Mouse (Mus musculus): Measurements from ENCODE around the gene Gtf2ird2. TPM values are rescaled to one million over a fixed set of nuclear protein-coding genes. Genes with fewer than 3 reads are reported as not detected.

Gene Gtf2ird2
- polyA plus RNA-seq, 1 experiment from 2014 or later = 6.9 TPM

GRCm38 (mm10) chr5:134270566-134270965, 86.7 kb downstream of the Gtf2ird2 start:
- Histone ChIP-seq H3K9me3 (replicated peaks) (no peaks in the 10 kb centered on the region), H3K27ac (ENCODE audit: poor library complexity, severe bottlenecking) (no peak overlapping the region), H3K4me3 (no peak overlapping the region), H3K4me1 (replicated peaks) (no peaks in the 10 kb centered on the region), H3K9ac (no peak overlapping the region), H3K4me2 (no peak overlapping the region), H3K36me3 (peaks cover 92% of the 10 kb centered on the region), H3K27me3 (replicated peaks) (no peaks in the 10 kb centered on the region)
- no peak for ATAC-seq (ENCODE audit: insufficient number of reproducible peaks, low FRiP score)
- WGBS = 82% methylated on average over 4 of the region's 4 CpGs

- Histone ChIP-seq H3K9ac (no peak overlapping the region), H3K27ac (ENCODE audit: poor library complexity, severe bottlenecking) (no peak overlapping the region), H3K9me3 (replicated peaks) (no peaks in the 10 kb centered on the region), H3K27me3 (replicated peaks) (no peaks in the 10 kb centered on the region), H3K4me1 (replicated peaks) (no peaks in the 10 kb centered on the region), H3K4me3 (no peak overlapping the region), H3K36me3 (peaks cover 90% of the 10 kb centered on the region), H3K4me2 (no peak overlapping the region)
- WGBS = 90% methylated on average over 11 of the region's 11 CpGs
- ATAC-seq (ENCODE audit: insufficient number of reproducible peaks, low FRiP score) = no peak
Measured at GRCm38 (mm10) chr5:134271421-134271820, 87.6 kb downstream of the Gtf2ird2 start.

GRCm38 (mm10) chr5:134272761-134273160, 88.9 kb downstream of the Gtf2ird2 start:
- H3K27me3 ChIP-seq (replicated peaks) = no peaks in the 10 kb centered on the region
- WGBS = 84% methylated on average over 11 of the region's 11 CpGs
- no peak overlapping the region for H3K9ac ChIP-seq
- no peak overlapping the region for H3K4me2 ChIP-seq
- peaks cover 91% of the 10 kb centered on the region for H3K36me3 ChIP-seq
- no peaks in the 10 kb centered on the region for H3K4me1 ChIP-seq (replicated peaks)
- no peak overlapping the region for H3K27ac ChIP-seq (ENCODE audit: poor library complexity, severe bottlenecking)
- no peak overlapping the region for H3K4me3 ChIP-seq
- ATAC-seq (ENCODE audit: insufficient number of reproducible peaks, low FRiP score) = no peak
- H3K9me3 ChIP-seq (replicated peaks) = no peaks in the 10 kb centered on the region

GRCm38 (mm10) chr5:134273761-134274160, 89.9 kb downstream of the Gtf2ird2 start:
- no peak overlapping the region for H3K27ac ChIP-seq (ENCODE audit: poor library complexity, severe bottlenecking)

More at GRCm38 (mm10) chr5:134273761-134274160, 89.9 kb downstream of the Gtf2ird2 start:
- WGBS = 86% methylated on average over 8 of the region's 8 CpGs
- H3K9ac ChIP-seq = no peak overlapping the region
- H3K4me2 ChIP-seq = no peak overlapping the region
- no peaks in the 10 kb centered on the region for H3K27me3 ChIP-seq (replicated peaks)
- H3K4me3 ChIP-seq = no peak overlapping the region
- H3K36me3 ChIP-seq = peaks cover 91% of the 10 kb centered on the region
- ATAC-seq (ENCODE audit: insufficient number of reproducible peaks, low FRiP score) = no peak
- H3K4me1 ChIP-seq (replicated peaks) = no peaks in the 10 kb centered on the region
- H3K9me3 ChIP-seq (replicated peaks) = no peaks in the 10 kb centered on the region

Other genes with a start within 250 kb of the Gtf2ird2 start
- gene Castor2, start 84.3 kb upstream of the Gtf2ird2 start, polyA plus RNA-seq (2016; fragmentation: Nextera tagmentation; extraction: Ambion mirVana) = 7.5 and 8.1 TPM in 2 replicates
- 25.4 and 26.9 TPM in 2 replicates for gene Rcc1l, start 7.2 kb upstream of the Gtf2ird2 start, polyA plus RNA-seq (2016; fragmentation: Nextera tagmentation; extraction: Ambion mirVana)
- gene Ncf1, start 45.6 kb downstream of the Gtf2ird2 start, polyA plus RNA-seq (2016; fragmentation: Nextera tagmentation; extraction: Ambion mirVana) = 2.0 and 2.2 TPM in 2 replicates
- 157 and 165 TPM in 2 replicates for gene Gtf2i, start 130.7 kb downstream of the Gtf2ird2 start, polyA plus RNA-seq (2016; fragmentation: Nextera tagmentation; extraction: Ambion mirVana)

Measured in heart, embryonic 12.5 days (tissue).